Mouse (Mus musculus) embryonic fibroblast, embryonic 13.5 days (primary cell): ENCODE data around the gene St7l.

ENCODE experiments used
- CTCF ChIP-seq: IDR thresholded peaks from 2 replicates; pipeline ENCODE4 v1.5.1; 2011; ENCODE audit warnings: mild to moderate bottlenecking, control low read depth, low read length, moderate library complexity, borderline replicate concordance; ENCODE audit not compliant: insufficient read depth
- POLR2A ChIP-seq: IDR thresholded peaks from 2 replicates; pipeline ENCODE4 v1.6.1; 2011; ENCODE audit warnings: low read depth, mild to moderate bottlenecking, control low read depth, low read length, moderate library complexity

GRCm38 (mm10) chr3:104854866-104855265 lies 8.9 kb upstream of the St7l start:
- TF ChIP-seq CTCF (no peak), POLR2A (no peak)
